9 mouse cellular contexts compared by ENCODE assay signal in the genomic region with DNA sequence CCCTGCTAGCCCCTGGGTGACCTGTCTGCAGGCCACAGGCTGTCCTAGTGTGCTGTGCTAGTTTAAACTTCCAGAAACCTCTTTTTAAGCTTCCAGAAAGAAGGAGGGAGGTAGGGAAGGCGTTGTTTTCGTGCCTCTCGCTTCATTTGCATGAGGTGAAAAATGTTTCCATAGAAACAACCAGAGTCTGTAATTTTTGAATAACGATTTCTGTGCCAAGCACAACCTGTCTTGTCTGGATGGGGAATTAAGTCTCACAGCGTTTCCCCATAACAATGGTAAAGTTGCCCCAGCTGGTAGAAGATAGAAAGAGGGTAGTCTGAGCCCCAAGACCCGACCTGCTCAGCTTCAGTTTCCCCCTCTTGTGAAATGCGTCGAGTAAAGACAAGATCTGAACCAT. TPM values are rescaled to one million over a fixed set of nuclear protein-coding genes. Genes with fewer than 3 reads are reported as not detected.
DNase-seq lines count a peak whose midpoint lies in the region; ATAC-seq and TF ChIP-seq lines count a peak whose summit lies in the region.
"Had no signal": no experiment of that assay in that cellular context is flagged by ENCODE, and none has a peak within 500 bp of the region (broad histone marks: within the 10 kb centered on the region; RNA-seq: fewer than 3 reads in every experiment).

No protein-coding gene starts in this region.

- peaks cover 9% of the 10 kb centered on the region for H3K4me1 ChIP-seq in lung, embryonic 14.5 days (ENCODE audit: insufficient read depth)
- no peaks in the 10 kb centered on the region for H3K4me1 ChIP-seq in lung, postnatal 0 days (ENCODE audit: insufficient read depth, low read depth, low read length)
- H3K4me1 ChIP-seq in forebrain, embryonic 12.5 days: peaks cover 39% of the 10 kb centered on the region
- H3K4me1 ChIP-seq in limb, embryonic 11.5 days (ENCODE audit: control insufficient read depth, insufficient read depth, low read length): peaks cover 8% of the 10 kb centered on the region
- peaks cover 36% of the 10 kb centered on the region for H3K4me1 ChIP-seq in neural tube, embryonic 15.5 days

- no peak overlapping the region for H3K27ac ChIP-seq in lung, embryonic 14.5 days (ENCODE audit: low read depth)
- no peak overlapping the region for H3K27ac ChIP-seq in lung, postnatal 0 days (ENCODE audit: low read length)
- 0 out of 2 replicates have a peak overlapping the region, but pooled peaks have one; percentile 63 for H3K27ac ChIP-seq in forebrain, embryonic 12.5 days
- H3K27ac ChIP-seq in limb, embryonic 11.5 days (replicated peaks; ENCODE audit: low read depth, low read length): no peak overlapping the region
- H3K27ac ChIP-seq in neural tube, embryonic 15.5 days (replicated peaks): no peak overlapping the region
- H3K27ac ChIP-seq: liver, embryonic 14.5 days had no signal

- no peaks in the 10 kb centered on the region for H3K9me3 ChIP-seq in lung, embryonic 14.5 days (ENCODE audit: low read depth, low read length)
- H3K9me3 ChIP-seq in lung, postnatal 0 days (ENCODE audit: low read length): no peaks in the 10 kb centered on the region
- no peaks in the 10 kb centered on the region for H3K9me3 ChIP-seq in forebrain, embryonic 12.5 days
- H3K9me3 ChIP-seq in limb, embryonic 11.5 days (ENCODE audit: control insufficient read depth, low read length): no peaks in the 10 kb centered on the region
- no peaks in the 10 kb centered on the region for H3K9me3 ChIP-seq in neural tube, embryonic 15.5 days (replicated peaks)

- ATAC-seq in lung, embryonic 14.5 days (ENCODE audit: insufficient read depth): no peak
- ATAC-seq in lung, postnatal 0 days: no peak
- no peak; the same call in 1 of the 2 replicates for ATAC-seq in forebrain, embryonic 12.5 days (ENCODE audit: low FRiP score)
- no peak for ATAC-seq in limb, embryonic 11.5 days (ENCODE audit: insufficient number of reproducible peaks, low FRiP score, low TSS enrichment, low read depth)
- no peak for ATAC-seq in neural tube, embryonic 15.5 days (ENCODE audit: low FRiP score)
- ATAC-seq: activated CD4-positive, CD25-positive, alpha-beta regulatory T cell, adult 4 months had no signal

- H3K4me2 ChIP-seq in lung, embryonic 14.5 days: peak overlapping the region; percentile 40
- no peak overlapping the region for H3K4me2 ChIP-seq in lung, postnatal 0 days (replicated peaks; ENCODE audit: low read depth, low read length)
- H3K4me2 ChIP-seq in forebrain, embryonic 12.5 days: peak overlapping the region; percentile 43
- peak overlapping the region; percentile 26 for H3K4me2 ChIP-seq in limb, embryonic 11.5 days (ENCODE audit: low read depth, severe bottlenecking)
- H3K4me2 ChIP-seq in neural tube, embryonic 15.5 days: peak overlapping the region; percentile 26; the same call in 1 of the 2 replicates

- DNase-seq in lung, embryonic 14.5 days: no peak
- no peak for DNase-seq in lung, postnatal 0 days (ENCODE audit: low spot score)
- DNase-seq in limb, embryonic 11.5 days (ENCODE audit: low spot score): peak; percentile 20
- DNase-seq in Muller cell, postnatal 12 days (ENCODE audit: inconsistent ontology term): no peak
- DNase-seq in natural killer cell, adult 2 months (ENCODE audit: low spot score in 2 of 2): no peak

- no peak for TF ChIP-seq CTCF in lung, embryonic 14.5 days (IDR thresholded peaks at IDR 0.05; ENCODE audit: low read depth)
- no peak for TF ChIP-seq CTCF in lung, postnatal 0 days (IDR thresholded peaks at IDR 0.05)

- 46% methylated on average over 8 of the region's 8 CpGs for WGBS in lung, embryonic 14.5 days
- 60% methylated on average over 8 of the region's 8 CpGs for WGBS in lung, postnatal 0 days
- WGBS in forebrain, embryonic 12.5 days: 22% methylated on average over 8 of the region's 8 CpGs
- WGBS in limb, embryonic 11.5 days: 47% methylated on average over 8 of the region's 8 CpGs
- 24% methylated on average over 8 of the region's 8 CpGs for WGBS in neural tube, embryonic 15.5 days

- H3K27me3 ChIP-seq in lung, embryonic 14.5 days (ENCODE audit: insufficient read depth, low read length): no peaks in the 10 kb centered on the region
- no peaks in the 10 kb centered on the region; the same call in 1 of the 2 replicates for H3K27me3 ChIP-seq in lung, postnatal 0 days (replicated peaks; ENCODE audit: insufficient read depth, low read length)
- H3K27me3 ChIP-seq in forebrain, embryonic 12.5 days: peaks cover 20% of the 10 kb centered on the region
- H3K27me3 ChIP-seq in limb, embryonic 11.5 days (ENCODE audit: control insufficient read depth, insufficient read depth, low read length): no peaks in the 10 kb centered on the region
- 0 out of 2 replicates have a peak, but pooled peaks cover 5% of the 10 kb centered on the region for H3K27me3 ChIP-seq in neural tube, embryonic 15.5 days (replicated peaks)

- H3K36me3 ChIP-seq in lung, embryonic 14.5 days (ENCODE audit: insufficient read depth): no peaks in the 10 kb centered on the region
- H3K36me3 ChIP-seq in lung, postnatal 0 days (ENCODE audit: insufficient read depth, low read length): no peaks in the 10 kb centered on the region
- no peaks in the 10 kb centered on the region for H3K36me3 ChIP-seq in forebrain, embryonic 12.5 days (replicated peaks)
- H3K36me3 ChIP-seq in limb, embryonic 11.5 days (ENCODE audit: control insufficient read depth, insufficient read depth, low read length): no peaks in the 10 kb centered on the region; the same call in 1 of the 2 replicates
- H3K36me3 ChIP-seq in neural tube, embryonic 15.5 days: no peaks in the 10 kb centered on the region

- no peak overlapping the region for H3K9ac ChIP-seq in lung, embryonic 14.5 days
- H3K9ac ChIP-seq in lung, postnatal 0 days (replicated peaks; ENCODE audit: low read depth): no peak overlapping the region
- H3K9ac ChIP-seq in forebrain, embryonic 12.5 days: no peak overlapping the region
- no peak overlapping the region for H3K9ac ChIP-seq in limb, embryonic 11.5 days (ENCODE audit: low read length)
- H3K9ac ChIP-seq in neural tube, embryonic 15.5 days (replicated peaks): no peak overlapping the region
- H3K9ac ChIP-seq: liver, embryonic 14.5 days had no signal

- TF ChIP-seq EP300 in lung, postnatal 0 days (IDR thresholded peaks at IDR 0.05): no peak

- no peak overlapping the region for H3K4me3 ChIP-seq in lung, embryonic 14.5 days (ENCODE audit: low read depth, low read length)
- no peak overlapping the region for H3K4me3 ChIP-seq in lung, postnatal 0 days (ENCODE audit: low read depth, low read length)
- H3K4me3 ChIP-seq in forebrain, embryonic 12.5 days (replicated peaks): no peak overlapping the region
- H3K4me3 ChIP-seq in limb, embryonic 11.5 days (ENCODE audit: low read depth, low read length): no peak overlapping the region
- H3K4me3 ChIP-seq in neural tube, embryonic 15.5 days (replicated peaks): no peak overlapping the region

RNA-seq across cellular contexts. Expression of a gene that starts 59.3 kb away (rescaled TPM):
- 468 and 481 TPM in 2 replicates for polyA plus RNA-seq in lung, embryonic 14.5 days (2014; fragmentation: Nextera tagmentation; extraction: Ambion mirVana)
- polyA plus RNA-seq in lung, postnatal 0 days (2015; fragmentation: Nextera tagmentation; extraction: Ambion mirVana): 176 and 364 TPM in 2 replicates
- 143 and 148 TPM in 2 replicates for polyA plus RNA-seq in forebrain, embryonic 12.5 days (2016; fragmentation: Nextera tagmentation; extraction: Ambion mirVana)
- polyA plus RNA-seq in limb, embryonic 11.5 days (2014; fragmentation: Nextera tagmentation; extraction: Ambion mirVana): 95.6 and 121 TPM in 2 replicates
- polyA plus RNA-seq in neural tube, embryonic 15.5 days (2015; fragmentation: Nextera tagmentation; extraction: Ambion mirVana): 96.8 and 132 TPM in 2 replicates
- polyA plus RNA-seq: activated CD4-positive, CD25-positive, alpha-beta regulatory T cell, adult 4 months had no signal
